Mouse (Mus musculus) lung, postnatal 14 days (tissue): ENCODE results near the gene Kcnd2.
"Not testable (repeated sequence)": the region's sequence is repeated elsewhere in the genome, so short reads cannot be mapped to it uniquely, and the experiment has no call there.

Experiments used
- DNase-seq: peaks from one replicate; pipeline ENCODE4 v3.0.0; 2021

Gene Kcnd2

GRCm38 (mm10) chr6:21215491-21216191 is at the start of gene Kcnd2:
Kcnd2 (plus strand) TSS chr6:21215503.
- DNase-seq = no peak

GRCm38 (mm10) chr6:21166611-21167010 is 48.7 kb upstream of the Kcnd2 start:
- no peak for DNase-seq

- no peak for DNase-seq
Observed at GRCm38 (mm10) chr6:21195341-21195740, 20.0 kb upstream of the Kcnd2 start.

- peak; percentile 35 for DNase-seq
Observed at GRCm38 (mm10) chr6:21213865-21214672, 1.2 kb upstream of the Kcnd2 start.

GRCm38 (mm10) chr6:21214673-21215490 is 421 bp upstream of the Kcnd2 start:
- DNase-seq = no peak

GRCm38 (mm10) chr6:21216206-21217020 is 1.1 kb downstream of the Kcnd2 start:
- no peak for DNase-seq

- DNase-seq = no peak
Observed at GRCm38 (mm10) chr6:21217156-21217555, 1.9 kb downstream of the Kcnd2 start.

GRCm38 (mm10) chr6:21226124-21226523 is 10.8 kb downstream of the Kcnd2 start:
- no peak for DNase-seq

GRCm38 (mm10) chr6:21259031-21259430 is 43.7 kb downstream of the Kcnd2 start:
- no peak for DNase-seq

GRCm38 (mm10) chr6:21267897-21268296 is 52.6 kb downstream of the Kcnd2 start:
- no peak for DNase-seq

- DNase-seq = no peak
Observed at GRCm38 (mm10) chr6:21277343-21277933, 62.1 kb downstream of the Kcnd2 start.

- DNase-seq = no peak
Observed at GRCm38 (mm10) chr6:21304943-21305342, 89.6 kb downstream of the Kcnd2 start.

GRCm38 (mm10) chr6:21310159-21310558 is 94.9 kb downstream of the Kcnd2 start:
- DNase-seq = no peak

- DNase-seq = no peak
Observed at GRCm38 (mm10) chr6:21321407-21321806, 106.1 kb downstream of the Kcnd2 start.

- no peak for DNase-seq
Observed at GRCm38 (mm10) chr6:21322211-21322610, 106.9 kb downstream of the Kcnd2 start.

GRCm38 (mm10) chr6:21325251-21325650 is 109.9 kb downstream of the Kcnd2 start:
- no peak for DNase-seq

GRCm38 (mm10) chr6:21327081-21327737 is 111.9 kb downstream of the Kcnd2 start:
- DNase-seq = no peak

GRCm38 (mm10) chr6:21385298-21385697 is 170.0 kb downstream of the Kcnd2 start:
- DNase-seq = not testable (repeated sequence)

GRCm38 (mm10) chr6:21391776-21392175 is 176.5 kb downstream of the Kcnd2 start:
- DNase-seq = no peak

GRCm38 (mm10) chr6:21413656-21414055 is 198.4 kb downstream of the Kcnd2 start:
- DNase-seq = no peak

GRCm38 (mm10) chr6:21418246-21418645 is 202.9 kb downstream of the Kcnd2 start:
- DNase-seq = no peak
